Mouse (Mus musculus) erythroblast, adult 5-6 weeks (primary cell): ENCODE measurements around the gene Smg6. TPM values are rescaled to one million over a fixed set of nuclear protein-coding genes. Genes with fewer than 3 reads are reported as not detected.
"Not testable (repeated sequence)": the region's sequence is repeated elsewhere in the genome, so short reads cannot be mapped to it uniquely, and the experiment has no call there.

Source experiments
- ATAC-seq: replicated peaks from 2 replicates; pipeline ENCODE4 v1.8.0; 2016; ENCODE audit warnings: moderate number of reproducible peaks, mild to moderate bottlenecking, moderate TSS enrichment, inconsistent platforms; ENCODE audit not compliant: poor library complexity, low FRiP score, severe bottlenecking
- total RNA-seq, 2 experiments: library from RNA; stranded (forward) in 1 of 2; stranded (reverse) in 1 of 2; fragments of 150-400 nt in 1 of 2; fragments of 200-764, 138-1000 nt in 1 of 2; gene quantifications; 2 replicates each; pipeline versions ENCODE4 v1.2.3 to v1.2.4; 2015 to 2017; ENCODE audit warnings: low replicate concordance in 2 of 2

Gene Smg6
- total RNA-seq, 2 experiments from 2014 or later = 68.8 to 157 TPM

DNA sequence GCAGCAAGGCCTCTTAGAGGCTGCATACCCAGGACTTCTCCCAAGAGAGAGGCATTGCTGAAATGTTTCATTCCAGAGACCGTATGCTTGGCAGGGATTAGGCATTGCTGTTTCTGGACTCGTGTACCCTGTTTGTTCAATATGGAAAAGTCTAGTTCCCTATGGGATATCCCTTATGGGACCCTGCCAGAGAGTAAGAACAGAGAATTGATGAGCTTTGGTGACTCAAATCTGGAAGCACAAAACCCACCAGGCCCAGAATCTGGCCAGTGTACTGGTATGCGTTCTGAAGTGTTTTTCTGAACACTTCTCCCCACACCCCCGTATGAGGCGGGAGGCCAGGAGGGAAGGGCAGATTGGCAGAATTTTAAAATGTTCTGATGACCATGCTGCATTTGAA lies 64.9 kb downstream of the Smg6 start:
- no peak for ATAC-seq

DNA sequence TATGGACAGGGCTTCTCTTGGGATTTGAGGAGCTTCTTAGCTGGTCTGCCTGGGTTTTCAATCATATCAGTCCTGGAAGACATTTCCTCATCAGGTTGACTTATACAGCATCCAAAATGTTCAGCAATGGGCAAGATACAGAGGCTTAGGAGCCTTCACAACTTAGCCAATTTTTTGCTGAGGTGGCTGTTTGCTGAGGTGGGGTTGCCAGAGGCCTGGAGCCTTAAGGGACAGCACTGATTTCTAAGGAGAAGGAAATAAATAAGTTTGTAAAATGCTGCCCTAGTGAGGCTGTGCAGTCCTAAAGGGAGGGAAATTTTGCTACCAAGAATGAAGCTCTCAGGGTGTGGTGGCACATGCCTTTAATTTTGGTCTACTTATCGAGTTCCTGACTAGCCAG lies 65.7 kb downstream of the Smg6 start:
- ATAC-seq = no peak

DNA sequence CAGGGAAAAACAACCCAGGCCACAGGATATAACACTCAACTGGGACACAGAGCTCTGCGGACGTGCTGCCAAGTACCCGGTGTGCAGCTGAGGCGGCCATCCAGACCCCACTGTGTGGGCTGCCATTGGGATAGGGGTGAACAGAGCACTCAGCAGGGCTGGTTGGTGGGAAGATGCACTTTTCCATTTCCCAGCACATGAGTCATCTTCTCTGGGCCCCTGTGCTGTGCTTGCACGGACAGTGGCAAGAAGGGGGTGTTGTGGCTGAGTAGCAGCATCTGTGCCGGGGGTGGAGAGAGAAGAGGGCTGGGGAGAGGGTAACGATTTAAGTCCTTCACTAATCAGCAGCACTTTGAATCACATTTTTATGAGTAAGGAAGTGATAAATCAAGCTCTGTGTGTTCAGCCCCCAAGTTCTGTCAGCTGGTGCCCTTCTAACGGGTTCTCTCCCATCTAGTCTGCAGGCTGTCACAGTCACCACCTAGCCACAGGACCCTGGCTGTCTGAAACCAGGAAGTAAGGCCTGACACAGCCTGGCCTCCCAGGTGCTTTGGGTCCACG lies 66.9 kb downstream of the Smg6 start:
- 0 out of 2 replicates have a peak, but pooled peaks have one; percentile 31 for ATAC-seq

DNA sequence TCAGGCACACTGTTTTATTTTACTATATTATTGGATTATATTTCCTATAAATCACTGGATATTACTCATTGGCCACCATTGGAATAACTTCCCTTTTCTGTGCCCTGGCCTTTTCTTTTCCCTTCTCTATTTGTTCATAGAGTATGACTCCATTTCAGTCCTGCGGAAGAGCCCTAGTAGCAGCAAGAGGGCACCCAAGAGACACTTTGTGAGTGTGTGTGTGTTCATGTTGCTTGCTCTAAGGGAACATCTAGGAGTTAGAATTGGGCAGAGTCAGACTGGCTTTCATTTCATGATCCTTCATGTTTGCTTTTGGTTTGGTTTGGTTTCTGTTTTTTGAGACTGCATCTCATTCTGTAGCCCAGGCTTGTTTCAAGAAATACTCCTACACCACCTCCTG lies 68.5 kb downstream of the Smg6 start:
- no peak for ATAC-seq

DNA sequence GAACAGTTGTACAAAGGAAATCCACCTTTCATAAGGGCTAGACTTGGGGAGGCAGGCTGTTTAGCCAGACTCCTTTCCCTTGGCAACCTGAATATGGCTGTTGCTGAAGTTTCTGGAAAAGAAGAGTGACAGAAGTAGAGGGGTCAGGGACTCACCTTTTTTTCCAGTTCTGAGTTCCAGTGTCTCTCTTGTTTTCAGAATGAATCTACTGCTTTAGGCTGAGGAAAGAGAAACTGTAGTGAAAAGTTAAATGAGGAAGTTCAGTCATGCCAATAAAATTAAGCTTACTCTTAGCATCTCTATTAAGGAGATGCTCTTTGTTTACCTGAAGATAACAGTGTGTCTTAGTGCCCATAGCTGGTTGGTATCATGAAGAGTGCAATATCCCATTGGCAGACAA lies 69.2 kb downstream of the Smg6 start:
- no peak for ATAC-seq

DNA sequence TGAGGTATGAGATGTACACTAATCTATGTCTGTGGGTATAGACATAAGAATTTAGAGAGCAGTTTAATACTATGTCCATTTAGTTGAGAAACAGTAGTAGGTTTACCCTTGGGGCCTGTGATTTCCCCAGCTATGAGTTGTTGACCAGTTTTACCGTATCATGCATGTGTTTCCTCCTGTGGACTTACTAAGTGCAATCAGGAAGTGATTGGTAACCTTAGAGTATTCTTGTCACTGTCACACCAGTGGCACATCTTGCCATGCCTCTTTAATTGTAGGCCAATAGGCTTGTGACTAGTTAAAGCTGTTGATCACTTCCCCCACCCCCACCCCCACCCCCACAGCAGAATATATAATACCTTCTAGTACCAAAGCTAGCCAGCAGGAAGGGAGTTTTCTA lies 70.9 kb downstream of the Smg6 start:
- ATAC-seq = no peak

DNA sequence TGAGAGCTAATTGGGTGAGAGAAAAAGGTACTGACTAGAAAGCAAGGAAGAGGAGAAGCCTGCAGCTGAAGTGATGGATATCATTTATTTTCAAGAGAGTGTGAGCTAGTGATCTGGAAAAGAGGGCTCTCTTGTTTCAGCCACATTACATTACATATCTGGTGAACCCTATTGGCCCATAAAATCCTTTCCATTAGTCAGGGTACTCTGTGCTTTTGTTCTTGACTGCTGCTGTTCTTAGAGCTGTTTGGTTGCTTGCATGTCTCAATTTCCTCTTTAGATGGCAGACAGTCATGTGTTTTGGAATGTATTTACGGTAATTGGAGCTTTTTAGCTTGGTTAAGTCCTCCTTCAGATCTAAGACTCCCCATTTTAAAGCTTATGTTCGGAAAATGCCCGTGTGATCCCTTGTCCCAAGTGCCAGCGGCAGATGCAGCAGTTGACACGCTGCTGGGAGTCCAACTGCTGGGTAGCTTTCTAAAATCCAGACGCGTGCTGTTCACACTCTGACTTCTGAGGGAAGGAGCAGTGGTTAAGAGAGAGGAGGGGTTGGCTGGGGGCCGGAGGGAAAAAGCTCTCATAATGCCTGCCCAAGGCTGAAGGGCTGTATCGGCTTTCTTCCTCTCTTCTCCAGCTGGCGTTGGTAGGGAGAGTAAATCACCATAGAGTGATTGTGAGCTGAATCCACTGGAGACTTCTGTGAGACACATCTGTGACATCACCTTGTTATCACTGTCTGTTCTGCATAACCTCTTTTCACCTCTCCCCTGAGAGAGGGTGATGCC lies 75.4 kb downstream of the Smg6 start:
- ATAC-seq = no peak

DNA sequence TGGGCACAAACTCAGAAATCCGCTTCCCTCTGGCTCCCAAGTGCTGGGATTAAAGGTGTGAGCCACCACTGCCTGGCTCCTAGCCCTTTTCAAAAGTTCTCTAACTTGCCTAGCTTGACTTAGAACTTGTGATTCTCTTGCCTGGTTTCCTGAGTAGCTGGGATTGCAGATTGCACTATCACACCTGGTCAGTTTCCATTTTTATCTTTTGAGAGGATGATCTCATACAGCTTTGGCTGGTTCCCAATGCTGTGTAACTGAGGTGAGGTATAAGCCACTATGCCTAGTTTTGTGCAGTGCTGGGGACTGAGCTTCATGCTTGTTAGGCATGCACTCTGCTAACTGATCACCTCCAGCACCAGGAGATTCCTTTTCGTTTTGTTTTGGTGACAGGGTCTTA lies 82.6 kb downstream of the Smg6 start:
- no peak for ATAC-seq

DNA sequence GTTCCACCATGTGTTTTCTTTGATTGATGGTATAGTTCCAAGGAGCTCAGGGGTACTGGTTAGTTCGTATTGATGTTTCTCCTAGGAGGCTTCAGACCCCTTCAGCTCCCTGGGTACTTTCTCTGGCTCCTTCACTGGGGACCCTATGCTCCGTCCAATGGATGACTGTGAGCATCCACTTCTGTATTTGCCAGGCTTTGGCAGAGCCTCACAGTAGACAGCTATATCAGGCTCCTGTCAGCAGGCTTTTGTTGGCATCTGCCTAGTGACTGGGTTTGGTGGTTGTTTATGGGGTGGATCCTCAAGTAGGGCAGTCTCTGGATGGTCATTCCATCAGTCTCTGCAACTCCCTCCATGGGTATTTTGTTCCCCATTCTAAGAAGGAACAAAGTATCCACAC lies 83.9 kb downstream of the Smg6 start:
- ATAC-seq = not testable (repeated sequence)

DNA sequence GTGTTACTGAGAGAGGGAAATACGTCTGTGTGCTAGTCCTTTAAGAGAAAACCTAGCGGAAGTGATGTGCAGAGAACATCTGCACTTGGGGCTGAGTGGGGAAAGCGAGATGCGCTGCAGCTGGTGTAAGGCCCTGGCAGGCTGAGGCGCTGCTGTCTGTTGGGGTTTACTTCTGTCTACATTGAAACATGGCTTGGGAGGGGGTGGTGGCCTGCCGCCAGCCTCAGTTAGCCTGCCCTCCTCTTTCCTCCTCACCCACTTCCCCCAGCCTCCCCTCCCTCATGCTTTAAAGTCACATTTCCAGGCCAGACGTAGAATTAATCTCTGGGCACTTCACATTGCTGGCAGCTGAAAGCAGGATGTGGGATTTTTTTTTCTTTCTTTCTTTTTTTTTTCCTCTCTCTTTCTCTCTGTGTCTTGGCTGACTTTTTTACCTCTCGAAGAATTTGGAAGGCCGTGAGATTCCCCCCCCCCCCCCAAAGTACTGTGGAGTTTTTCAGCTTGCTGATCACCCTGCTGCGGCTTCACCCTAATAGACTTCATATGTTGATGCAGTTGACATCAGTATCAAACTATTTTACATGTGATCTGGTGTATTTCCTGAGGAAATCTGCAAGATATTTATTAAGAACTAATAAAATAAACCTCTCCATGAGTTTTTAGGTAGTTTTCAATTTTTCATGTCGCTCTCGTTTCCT lies 87.5 kb downstream of the Smg6 start:
- ATAC-seq = no peak

DNA sequence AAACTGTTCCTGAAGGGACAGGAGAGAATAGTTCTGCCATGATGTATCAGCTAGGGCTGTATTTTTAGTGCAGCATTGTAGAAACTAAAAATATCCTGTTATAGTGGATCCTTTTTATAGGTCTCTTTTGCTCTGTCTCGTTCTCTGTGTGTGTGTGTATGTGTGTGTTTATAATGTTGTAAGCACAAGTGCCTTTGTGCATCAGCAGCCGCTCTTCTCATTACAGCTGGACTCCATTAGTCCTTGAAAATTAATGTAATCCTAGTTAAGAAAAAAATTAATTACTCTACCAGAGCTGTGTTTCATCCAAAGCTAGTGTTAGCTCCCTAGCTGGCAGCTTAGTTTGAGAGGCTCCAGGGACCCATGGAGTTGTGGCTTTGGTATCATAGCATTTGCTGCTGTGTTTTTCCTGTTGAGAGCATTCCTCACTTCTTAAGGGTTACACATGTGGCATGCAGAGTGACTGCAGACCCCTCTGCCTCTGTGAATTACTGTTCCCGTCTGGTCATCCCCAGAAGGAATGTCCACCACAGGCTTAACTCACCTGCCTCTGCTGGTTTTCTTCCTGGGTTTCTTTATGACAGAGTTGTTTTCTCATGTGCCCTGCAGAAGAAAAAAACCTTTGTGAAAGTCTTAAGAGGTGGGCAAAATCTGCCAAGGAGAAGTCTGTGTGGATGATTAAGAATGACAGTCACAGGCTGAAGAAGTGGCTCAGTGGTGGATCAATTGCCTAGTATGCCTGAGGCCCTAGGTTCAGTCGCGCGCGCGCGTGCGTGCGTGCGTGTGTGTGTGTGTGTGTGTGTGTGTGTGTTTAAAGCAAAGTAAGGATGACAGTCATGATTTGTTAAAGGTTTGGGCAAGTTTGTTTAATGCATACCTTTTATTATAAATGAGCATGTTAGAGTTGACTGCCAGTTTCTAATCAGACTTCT lies 88.4 kb downstream of the Smg6 start:
- ATAC-seq = no peak

DNA sequence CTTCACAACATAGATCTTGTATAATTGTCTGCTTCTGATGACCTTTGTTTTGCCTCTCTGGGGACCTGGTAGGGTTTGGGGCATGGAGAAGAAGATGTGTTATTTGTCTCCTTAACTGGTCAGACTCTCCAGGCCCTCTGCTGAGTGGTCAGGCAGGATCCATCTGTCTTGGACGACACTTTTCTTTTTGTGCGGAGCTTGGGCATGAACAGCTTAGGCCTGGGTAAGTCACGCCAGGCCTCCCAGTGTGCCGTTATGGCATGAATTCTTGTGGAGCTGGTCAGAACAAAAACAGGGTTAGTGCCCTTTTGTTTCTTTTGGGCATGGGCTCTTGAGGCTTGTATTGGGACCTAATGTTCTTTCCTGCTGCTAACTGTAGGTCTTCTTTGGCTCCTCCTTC lies 89.2 kb downstream of the Smg6 start:
- no peak for ATAC-seq

DNA sequence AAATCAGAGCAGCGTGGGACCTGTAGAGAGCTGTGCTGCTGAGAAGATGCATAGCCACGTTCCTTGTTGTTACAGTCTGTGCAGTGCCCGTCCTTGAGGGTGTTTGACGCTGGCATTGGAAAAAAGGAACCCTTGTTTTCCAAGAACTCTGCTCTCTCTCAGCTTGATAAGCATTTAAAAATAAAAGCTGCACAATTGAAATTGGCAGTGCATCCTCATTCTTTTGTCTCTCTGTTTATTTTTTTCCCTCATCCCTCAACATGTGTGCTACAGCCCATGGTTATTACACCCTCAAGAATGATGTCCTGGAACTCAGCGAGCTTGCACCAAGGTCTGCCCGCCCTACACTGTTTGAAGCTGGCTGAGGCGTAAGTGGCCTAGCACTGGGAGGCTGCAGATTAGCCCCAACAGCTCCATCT lies 89.8 kb downstream of the Smg6 start:
- no peak for ATAC-seq

DNA sequence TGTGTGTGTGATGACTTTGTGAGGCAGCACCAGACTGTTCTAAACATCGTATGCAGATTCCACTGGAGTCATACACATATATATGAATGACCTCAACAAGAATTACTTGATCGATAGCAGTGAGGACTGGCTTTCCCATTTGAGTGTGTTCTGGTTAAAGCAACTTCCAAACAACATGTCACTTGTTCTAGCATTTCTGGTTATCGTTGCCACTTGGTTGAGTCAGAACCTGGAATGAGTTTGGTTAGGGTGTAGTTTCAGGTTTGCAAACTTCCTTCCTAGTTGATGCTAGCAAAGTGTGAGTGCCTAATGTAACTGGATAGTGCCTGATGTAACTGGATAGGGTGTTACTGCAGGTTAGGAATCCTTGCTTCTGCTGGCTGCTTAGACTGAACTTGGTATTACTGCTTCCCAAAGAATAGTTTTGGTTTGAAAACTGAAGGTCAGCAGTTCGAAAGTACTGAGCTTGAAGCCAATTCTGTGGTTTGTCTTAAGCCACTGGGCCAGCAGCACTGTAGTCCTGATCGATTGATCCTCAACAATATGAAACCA lies 90.8 kb downstream of the Smg6 start:
- no peak for ATAC-seq

DNA sequence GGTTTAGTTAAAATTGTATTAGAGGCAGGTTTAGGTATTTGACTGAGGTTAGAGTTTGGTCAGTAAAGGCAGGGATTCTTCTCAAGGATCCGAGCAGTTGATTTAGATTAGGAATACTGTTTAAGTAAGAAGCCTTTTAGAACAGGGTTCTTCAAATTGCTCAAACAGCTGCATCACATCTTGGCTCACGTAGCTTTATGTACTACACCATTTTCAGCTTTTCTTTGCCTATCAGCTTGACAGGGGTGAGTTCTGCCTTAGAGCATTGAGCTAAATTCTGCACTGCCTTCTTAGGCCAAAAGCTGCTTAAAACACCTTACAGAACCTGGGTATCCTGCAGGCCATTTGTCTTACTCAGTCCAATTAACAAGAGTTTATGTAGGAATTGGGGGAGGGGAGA lies 92.2 kb downstream of the Smg6 start:
- ATAC-seq = no peak

DNA sequence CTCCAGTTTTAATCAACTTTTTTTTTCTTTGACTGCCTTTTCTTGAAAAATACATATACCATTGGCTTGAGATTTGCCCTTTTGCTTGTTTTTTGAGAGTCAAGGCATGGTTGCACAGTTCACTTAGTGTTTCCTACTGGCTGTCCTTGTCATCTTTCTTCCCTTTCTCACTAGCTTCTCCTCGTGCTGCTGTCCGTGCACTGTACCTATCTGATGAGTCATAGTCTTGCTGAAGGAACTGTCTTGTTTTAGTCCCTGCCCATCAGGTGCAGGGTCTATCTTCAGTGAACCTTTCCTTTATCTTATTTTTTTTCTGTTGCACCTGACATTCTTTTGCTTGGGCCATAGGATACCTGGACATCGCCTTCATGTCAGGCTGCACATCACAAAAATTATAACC lies 101.4 kb downstream of the Smg6 start:
- no peak for ATAC-seq

DNA sequence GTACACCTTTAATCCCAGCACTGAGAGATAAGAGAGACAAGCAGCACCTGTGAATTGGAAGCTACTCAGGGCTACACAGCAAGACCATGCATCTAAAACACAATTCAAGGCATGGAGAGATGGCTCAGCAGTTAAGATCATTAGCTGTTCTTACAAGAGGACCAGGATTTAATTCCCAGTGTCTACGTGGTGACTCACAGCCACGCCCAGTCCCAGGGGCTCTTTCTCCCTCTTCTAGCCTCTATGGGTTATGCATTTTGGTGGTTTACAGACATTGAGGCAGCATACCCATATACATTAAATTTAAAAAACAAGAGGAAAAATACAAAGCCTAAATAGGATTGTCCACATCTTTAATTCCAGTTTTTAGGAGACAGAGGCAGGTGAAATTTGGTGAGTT lies 102.0 kb downstream of the Smg6 start:
- no peak for ATAC-seq

DNA sequence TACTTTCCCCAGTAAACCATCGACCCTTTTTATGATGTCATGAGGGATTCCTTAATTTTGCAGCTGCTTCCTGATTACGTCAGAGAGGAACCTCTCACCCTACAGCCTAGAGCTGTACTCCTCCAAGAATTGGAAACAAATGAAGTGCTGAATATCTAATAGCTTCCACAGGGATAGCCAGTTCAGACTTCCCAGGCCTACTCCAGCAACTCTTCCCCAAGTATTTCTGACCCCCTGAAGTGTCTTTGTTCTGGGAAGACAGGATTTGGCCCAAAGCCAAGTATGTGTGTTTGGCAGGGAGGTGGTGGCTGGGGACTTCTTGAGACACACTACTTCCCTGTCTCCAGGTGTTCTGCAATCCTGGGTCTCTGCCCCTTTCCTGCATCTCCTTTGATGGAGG lies 105.6 kb downstream of the Smg6 start:
- no peak for ATAC-seq

DNA sequence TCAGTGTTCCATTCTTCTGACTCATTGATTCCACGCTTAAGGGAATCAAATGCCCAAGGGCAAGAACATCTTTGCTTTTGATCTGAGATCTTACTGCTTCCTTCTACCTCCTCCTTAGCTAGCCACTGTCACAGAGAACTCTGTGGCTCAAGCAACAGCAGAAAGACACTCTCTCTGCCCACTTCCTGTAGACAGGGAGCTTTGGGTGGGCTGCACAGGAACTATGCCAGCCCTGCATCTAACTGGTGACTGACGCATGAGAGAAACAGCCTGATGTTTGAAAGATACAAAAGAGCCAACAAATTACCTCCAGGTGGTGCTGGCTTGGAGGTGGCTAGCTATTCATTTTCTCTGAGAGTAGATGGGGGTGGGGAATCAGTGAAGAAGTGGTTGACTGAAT lies 107.3 kb downstream of the Smg6 start:
- no peak for ATAC-seq

DNA sequence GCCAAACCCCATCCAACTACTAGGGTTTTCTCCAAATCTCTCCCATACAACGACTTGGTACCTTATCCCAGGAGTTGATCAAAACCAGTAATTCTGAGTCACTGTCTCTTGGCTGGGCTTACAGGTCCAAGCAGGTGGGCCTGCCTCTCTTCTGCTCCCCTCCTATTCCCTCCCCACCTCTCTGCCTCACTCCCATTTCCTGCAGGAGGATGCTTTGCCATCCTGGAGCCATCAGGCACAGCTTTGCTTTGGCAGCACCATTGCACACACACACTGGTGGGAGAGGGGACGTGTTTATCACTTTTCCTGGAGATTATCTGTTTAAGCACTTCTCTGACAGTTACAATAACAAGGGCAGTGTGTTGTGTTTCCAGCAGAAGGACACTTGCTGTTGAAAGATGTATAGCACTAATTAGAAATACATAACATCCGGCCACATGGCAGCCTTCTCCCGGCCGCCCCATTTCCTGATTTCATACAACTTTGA lies 108.0 kb downstream of the Smg6 start:
- ATAC-seq = no peak
